Mouse (Mus musculus) cerebellum, adult 11 months (tissue): ENCODE results near the gene Zcchc24.

ENCODE experiments used
- DNase-seq: peaks from one replicate; pipeline ENCODE4 v3.0.0; 2022

Zcchc24 gene

GRCm38 (mm10) chr14:25774100-25774499, 5.3 kb upstream of the Zcchc24 start:
- no peak for DNase-seq

- DNase-seq: no peak
These were observed 4.2 kb upstream of the Zcchc24 start for GRCm38 (mm10) chr14:25773039-25773438.

- DNase-seq: no peak
These were observed 927 bp upstream of the Zcchc24 start for GRCm38 (mm10) chr14:25769626-25770306.

- DNase-seq: no peak
These were observed 462 bp downstream of the Zcchc24 start for GRCm38 (mm10) chr14:25768261-25768893.

- no peak for DNase-seq
These were observed 1.1 kb downstream of the Zcchc24 start for GRCm38 (mm10) chr14:25767725-25768203.

GRCm38 (mm10) chr14:25766441-25766840, 2.4 kb downstream of the Zcchc24 start:
- no peak for DNase-seq

- peak; percentile 26 for DNase-seq
These were observed 2.9 kb downstream of the Zcchc24 start for GRCm38 (mm10) chr14:25765921-25766320.

GRCm38 (mm10) chr14:25765146-25765545, 3.7 kb downstream of the Zcchc24 start:
- DNase-seq: no peak

GRCm38 (mm10) chr14:25761184-25761583, 7.7 kb downstream of the Zcchc24 start:
- DNase-seq: no peak

GRCm38 (mm10) chr14:25759981-25760537, 8.8 kb downstream of the Zcchc24 start:
- no peak for DNase-seq

- DNase-seq: no peak
These were observed 9.3 kb downstream of the Zcchc24 start for GRCm38 (mm10) chr14:25759551-25759950.

- no peak for DNase-seq
These were observed 10.9 kb downstream of the Zcchc24 start for GRCm38 (mm10) chr14:25757917-25758316.

- DNase-seq: no peak
These were observed 12.4 kb downstream of the Zcchc24 start for GRCm38 (mm10) chr14:25756385-25756990.

- no peak for DNase-seq
These were observed 13.3 kb downstream of the Zcchc24 start for GRCm38 (mm10) chr14:25755541-25755940.

GRCm38 (mm10) chr14:25754531-25755484, 14.0 kb downstream of the Zcchc24 start:
- DNase-seq: no peak

GRCm38 (mm10) chr14:25753021-25753420, 15.8 kb downstream of the Zcchc24 start:
- no peak for DNase-seq

- no peak for DNase-seq
These were observed 17.8 kb downstream of the Zcchc24 start for GRCm38 (mm10) chr14:25751067-25751466.

- no peak for DNase-seq
These were observed 18.3 kb downstream of the Zcchc24 start for GRCm38 (mm10) chr14:25750448-25751015.

GRCm38 (mm10) chr14:25749143-25749909, 19.5 kb downstream of the Zcchc24 start:
- DNase-seq: no peak

GRCm38 (mm10) chr14:25747996-25748756, 20.7 kb downstream of the Zcchc24 start:
- no peak for DNase-seq
